Mouse (Mus musculus) MEL (cell line): Measurements from ENCODE around the gene Nudt9. TPM values are rescaled to one million over a fixed set of nuclear protein-coding genes. Genes with fewer than 3 reads are reported as not detected.
A peak's percentile ranks its signal among the peaks of the same experiment; 100 is the strongest.
"Not testable (repeated sequence)": the region's sequence is repeated elsewhere in the genome, so short reads cannot be mapped to it uniquely, and the experiment has no call there.

Source experiments
- DNase-seq: peaks from one replicate; pipeline ENCODE4 v3.0.0; 2011; ENCODE audit warnings: low read depth, low spot score
- H3K27ac ChIP-seq: 2 replicates; pipeline ENCODE4 v1.5.1; 2012; ENCODE audit warnings: low read depth, mild to moderate bottlenecking, control low read depth, low read length, moderate library complexity; ENCODE audit not compliant: control insufficient read depth
- H3K27me3 ChIP-seq, 2 experiments: fragments of 150-350 bp in 1 of 2; sonication (generic) in 1 of 2; 2 replicates each; pipeline ENCODE4 v1.6.1; 2012; ENCODE audit warnings: low read length in 2 of 2, mild to moderate bottlenecking in 2 of 2, improper control_type of control experiment in 1 of 2, moderate library complexity in 1 of 2; ENCODE audit not compliant: insufficient read depth in 2 of 2, control insufficient read depth in 1 of 2
- H3K36me3 ChIP-seq, 2 experiments: 2 replicates each; pipeline ENCODE4 v1.6.1; 2012 to 2014; ENCODE audit warnings: low read length in 2 of 2, improper control_type of control experiment in 1 of 2, inconsistent platforms in 1 of 2, mild to moderate bottlenecking in 1 of 2; ENCODE audit not compliant: insufficient read depth in 2 of 2, control insufficient read depth in 1 of 2
- H3K4me1 ChIP-seq, 2 experiments: fragments of 150-350 bp in 1 of 2; sonication (generic) in 1 of 2; 2 replicates each; pipeline ENCODE4 v1.6.1; 2012; ENCODE audit warnings: low read length in 2 of 2, improper control_type of control experiment in 1 of 2, mild to moderate bottlenecking in 1 of 2; ENCODE audit not compliant: insufficient read depth in 2 of 2, control insufficient read depth in 1 of 2
- H3K4me3 ChIP-seq, 2 experiments: fragments of 150-350 bp in 1 of 2; sonication (generic) in 1 of 2; 2 replicates each; pipeline ENCODE4 v1.5.1; 2012; ENCODE audit warnings: low read depth in 2 of 2, low read length in 2 of 2, mild to moderate bottlenecking in 2 of 2, moderate library complexity in 2 of 2, control low read depth in 1 of 2, improper control_type of control experiment in 1 of 2; ENCODE audit not compliant: control insufficient read depth in 1 of 2, insufficient read depth in 1 of 2
- H3K79me2 ChIP-seq: 2 replicates; pipeline ENCODE4 v1.6.1; 2012; ENCODE audit warnings: mild to moderate bottlenecking, low read length, moderate library complexity; ENCODE audit not compliant: control insufficient read depth, poor library complexity, insufficient read depth
- H3K9ac ChIP-seq: 2 replicates; pipeline ENCODE4 v1.6.1; 2012; ENCODE audit warnings: low read depth, mild to moderate bottlenecking, control low read depth, low read length, moderate library complexity; ENCODE audit not compliant: control insufficient read depth, poor library complexity, severe bottlenecking
- H3K9me3 ChIP-seq: fragments of 150-350 bp; sonication (generic); replicated peaks from 2 replicates; pipeline ENCODE4 v1.6.1; 2012; ENCODE audit warnings: mild to moderate bottlenecking, low read length, improper control_type of control experiment, moderate library complexity; ENCODE audit not compliant: insufficient read depth
- CHD1 ChIP-seq: IDR thresholded peaks from 2 replicates; pipeline ENCODE4 v1.6.1; 2012; ENCODE audit warnings: low read depth, mild to moderate bottlenecking, inconsistent platforms, low read length, improper control_type of control experiment
- CHD2 ChIP-seq: IDR thresholded peaks from 2 replicates; pipeline ENCODE4 v1.6.1; 2011; ENCODE audit warnings: low read length, improper control_type of control experiment
- E2F4 ChIP-seq: IDR thresholded peaks from 2 replicates; pipeline ENCODE4 v1.6.1; 2011; ENCODE audit warnings: low read depth, low read length, improper control_type of control experiment, borderline replicate concordance
- EP300 ChIP-seq, 2 experiments: IDR thresholded peaks; 2 replicates each; pipeline ENCODE4 v1.6.1; 2011; ENCODE audit warnings: improper control_type of control experiment in 2 of 2, low read length in 2 of 2, low read depth in 1 of 2, mild to moderate bottlenecking in 1 of 2
- ETS1 ChIP-seq: IDR thresholded peaks from 2 replicates; pipeline ENCODE4 v1.6.1; 2012; ENCODE audit warnings: low read depth, mild to moderate bottlenecking, inconsistent platforms, low read length, improper control_type of control experiment, moderate library complexity
- GABPA ChIP-seq: IDR thresholded peaks from 2 replicates; pipeline ENCODE4 v1.6.1; 2012; ENCODE audit warnings: low read depth, mild to moderate bottlenecking, inconsistent platforms, low read length, improper control_type of control experiment, moderate library complexity
- GATA1 ChIP-seq: IDR thresholded peaks from 2 replicates; pipeline ENCODE4 v1.6.1; 2011; ENCODE audit warnings: low read depth, low read length, improper control_type of control experiment
- HCFC1 ChIP-seq: IDR thresholded peaks from 2 replicates; pipeline ENCODE4 v1.6.1; 2012; ENCODE audit warnings: low read depth, mild to moderate bottlenecking, inconsistent platforms, low read length, improper control_type of control experiment, moderate library complexity
- MEF2A ChIP-seq: IDR thresholded peaks from 2 replicates; pipeline ENCODE4 v1.6.1; 2014; ENCODE audit warnings: low read depth, mild to moderate bottlenecking, inconsistent platforms, low read length, improper control_type of control experiment; ENCODE audit not compliant: poor library complexity, insufficient replicate concordance, severe bottlenecking; ENCODE audit errors: extremely low read depth
- MXI1 ChIP-seq: IDR thresholded peaks from 2 replicates; pipeline ENCODE4 v1.6.1; 2011; ENCODE audit warnings: mild to moderate bottlenecking, low read depth, low read length, improper control_type of control experiment
- NELFE ChIP-seq: IDR thresholded peaks from 2 replicates; pipeline ENCODE4 v1.6.1; 2011; ENCODE audit warnings: low read depth, low read length, improper control_type of control experiment
- POLR2AphosphoS2 ChIP-seq: IDR thresholded peaks from 2 replicates; pipeline ENCODE4 v1.6.1; 2011; ENCODE audit warnings: low read length, improper control_type of control experiment
- RAD21 ChIP-seq: IDR thresholded peaks from 2 replicates; pipeline ENCODE4 v1.6.1; 2011; ENCODE audit warnings: mild to moderate bottlenecking, low read depth, low read length, improper control_type of control experiment
- RCOR1 ChIP-seq: IDR thresholded peaks from 2 replicates; pipeline ENCODE4 v1.6.1; 2012; ENCODE audit warnings: low read depth, mild to moderate bottlenecking, inconsistent platforms, low read length, improper control_type of control experiment
- SIN3A ChIP-seq: IDR thresholded peaks from 2 replicates; pipeline ENCODE4 v1.6.1; 2012; ENCODE audit warnings: low read length, improper control_type of control experiment, inconsistent platforms
- TBP ChIP-seq: IDR thresholded peaks from 2 replicates; pipeline ENCODE4 v1.8.0; 2011; ENCODE audit warnings: low read depth, low read length, improper control_type of control experiment
- UBTF ChIP-seq: IDR thresholded peaks from 2 replicates; pipeline ENCODE4 v1.6.1; 2012; ENCODE audit warnings: low read depth, mild to moderate bottlenecking, inconsistent platforms, low read length, improper control_type of control experiment, moderate library complexity, borderline replicate concordance; ENCODE audit not compliant: insufficient read depth
- USF1 ChIP-seq: IDR thresholded peaks from 2 replicates; pipeline ENCODE4 v1.6.1; 2014; ENCODE audit warnings: low read depth, mild to moderate bottlenecking, inconsistent platforms, low read length, improper control_type of control experiment, moderate library complexity
- ZMIZ1 ChIP-seq: IDR thresholded peaks from 2 replicates; pipeline ENCODE4 v1.6.1; 2012; ENCODE audit warnings: low read depth, mild to moderate bottlenecking, inconsistent platforms, low read length, improper control_type of control experiment, moderate library complexity
- polyA plus RNA-seq, 2 experiments: library from polyadenylated mRNA; stranded (reverse) in 1 of 2; unstranded in 1 of 2; fragments of >175 nt in 1 of 2; fragments of >200 nt in 1 of 2; gene quantifications; 2 replicates each; pipeline versions ENCODE4 v1.2.1 to v1.2.4; 2012; ENCODE audit warnings: low replicate concordance in 2 of 2, low read depth in 1 of 2; ENCODE audit not compliant: insufficient read length in 2 of 2, insufficient read depth in 1 of 2, missing spikeins in 1 of 2
- total RNA-seq: library from RNA; depleted of rRNA; stranded (reverse); fragments of 300-350 nt; gene quantifications from 2 replicates; pipeline ENCODE4 v1.2.3, GENCODE M21; 2012

Gene Nudt9
- total and polyA plus RNA-seq, 3 experiments = 102 to 125 TPM; not detected in 1

- H3K9me3 ChIP-seq, H3K79me2 ChIP-seq, H3K9ac ChIP-seq, H3K27me3 ChIP-seq: not testable (repeated sequence)
- H3K4me1 ChIP-seq = peaks cover 5 to 25% of the 10 kb centered on the region in 2 experiments
- H3K4me3 ChIP-seq = peak overlapping the region; percentile 57 to 93; a peak in 3 of 4 replicates
- DNase-seq = peak; percentile 20
- H3K36me3 ChIP-seq = peaks cover 0 to 21% of the 10 kb centered on the region in 2 experiments; a peak in 2 of 4 replicates
- H3K27ac ChIP-seq = peak overlapping the region; percentile 82
- TF ChIP-seq TBP = peak; percentile 96
Observed at GRCm38 (mm10) chr5:104024193-104024592, 21.9 kb upstream of the Nudt9 start.

- no peaks in the 10 kb centered on the region for H3K27me3 ChIP-seq
- H3K79me2 ChIP-seq = peaks cover 6% of the 10 kb centered on the region
- peaks cover 0 to 18% of the 10 kb centered on the region in 2 experiments; a peak in 2 of 4 replicates for H3K36me3 ChIP-seq
- peak overlapping the region; percentile 52 for H3K9ac ChIP-seq
- DNase-seq = peak; percentile 17
- peaks cover 5 to 22% of the 10 kb centered on the region in 2 experiments for H3K4me1 ChIP-seq
- H3K27ac ChIP-seq = no peak overlapping the region
- peak overlapping the region; percentile 41 to 55 for H3K4me3 ChIP-seq
- no peaks in the 10 kb centered on the region for H3K9me3 ChIP-seq
- TF ChIP-seq ZMIZ1 (no peak), POLR2AphosphoS2 (no peak), NELFE (no peak), UBTF (no peak), RAD21 (no peak), ETS1 (no peak), CHD2 (no peak), MEF2A (no peak), CHD1 (no peak), USF1 (no peak), MXI1 (no peak), GATA1 (no peak), SIN3A (no peak)
Observed at GRCm38 (mm10) chr5:104024762-104025161, 21.3 kb upstream of the Nudt9 start.

- peaks cover 5 to 18% of the 10 kb centered on the region in 2 experiments for H3K4me1 ChIP-seq
- no peaks in the 10 kb centered on the region for H3K27me3 ChIP-seq
- H3K9me3 ChIP-seq = no peaks in the 10 kb centered on the region
- H3K4me3 ChIP-seq = peak overlapping the region; percentile 41 to 55
- peaks cover 0 to 13% of the 10 kb centered on the region in 2 experiments; a peak in 2 of 4 replicates for H3K36me3 ChIP-seq
- TF ChIP-seq EP300 (IDR thresholded peaks at IDR 0.05; ENCODE audit: low read depth in 1 of 2, low read length in 2 of 2) (peak in 1 of 2 experiments; percentile 44; a peak in 3 of 4 replicates), MXI1 (0 out of 2 replicates have a peak, but pooled peaks have one; percentile 22), E2F4 (no peak), GABPA (no peak), ETS1 (peak; percentile 31; the same call in 1 of the 2 replicates), RCOR1 (peak; percentile 33; the same call in 1 of the 2 replicates), TBP (0 out of 2 replicates have a peak, but pooled peaks have one; percentile 19), GATA1 (0 out of 2 replicates have a peak, but pooled peaks have one; percentile 26), HCFC1 (no peak), SIN3A (peak; percentile 40; the same call in 1 of the 2 replicates)
- H3K27ac ChIP-seq = peak overlapping the region; percentile 49
- peak; percentile 63 for DNase-seq
- H3K79me2 ChIP-seq = peaks cover 6% of the 10 kb centered on the region
- H3K9ac ChIP-seq = peak overlapping the region; percentile 52
Observed at GRCm38 (mm10) chr5:104025245-104025854, 20.8 kb upstream of the Nudt9 start.
